Mouse (Mus musculus): ENCODE data around the gene Slc7a12. TPM values are rescaled to one million over a fixed set of nuclear protein-coding genes. Genes with fewer than 3 reads are reported as not detected.

Slc7a12 gene
- not detected for total RNA-seq (2023)

DNA sequence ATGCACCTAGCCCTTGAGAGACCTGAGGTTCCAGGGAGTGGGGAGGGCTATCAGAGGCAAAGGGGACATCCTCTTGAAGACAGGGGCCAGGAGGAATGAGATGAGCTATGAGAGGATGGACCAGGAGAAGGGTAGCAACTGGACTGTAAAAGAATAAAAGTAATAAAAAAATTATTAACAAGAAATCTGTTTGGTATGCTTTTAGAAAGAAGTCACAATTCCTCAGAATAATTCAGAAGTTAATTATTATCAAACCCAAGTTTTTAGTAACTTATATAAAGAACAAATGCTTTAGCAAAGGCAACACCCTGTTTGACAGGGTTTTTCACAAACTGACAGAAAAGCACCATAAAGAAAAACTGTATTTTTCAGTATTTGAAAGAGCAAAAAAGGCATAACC lies at the start of gene Slc7a12:
Gene Slc7a12 (plus strand): TSS at position 301 of the 400 bp plus-strand sequence.

Other genes with a start within 250 kb of the Slc7a12 start
- gene 1810022K09Rik, start 130.6 kb downstream of the Slc7a12 start, total RNA-seq (2023): 111 TPM
- 0.41 TPM for gene Car13, start 161.0 kb downstream of the Slc7a12 start, total RNA-seq (2023)

All from CD4-positive naive resting alpha-beta T cell, adult 57 days (primary cell).